Mouse (Mus musculus) liver, embryonic 11.5 days (tissue): ENCODE results near the gene Nrxn3. TPM values are rescaled to one million over a fixed set of nuclear protein-coding genes. Genes with fewer than 3 reads are reported as not detected.

ENCODE experiments used
- ATAC-seq: fragments of 200-750 bp; cut with Nextera tagmentation; replicated peaks from 2 replicates; pipeline ENCODE4 v1.8.0; 2017; ENCODE audit warnings: moderate number of reproducible peaks, mild to moderate bottlenecking, moderate TSS enrichment, moderate library complexity; ENCODE audit not compliant: low FRiP score
- DNase-seq: peaks from one replicate; pipeline ENCODE4 v3.0.0-alpha.2; 2017; ENCODE audit warnings: low spot score
- H3K27ac ChIP-seq: fragments of 300-500 bp; sonication (generic); 2 replicates; pipeline ENCODE4 v1.5.1; 2014; ENCODE audit warnings: mild to moderate bottlenecking, low read depth, low read length, control low read depth
- H3K27me3 ChIP-seq: fragments of 300-500 bp; sonication (generic); replicated peaks from 2 replicates; pipeline ENCODE4 v1.6.1; 2014; ENCODE audit warnings: low read length, mixed read lengths; ENCODE audit not compliant: control insufficient read depth, insufficient read depth
- H3K36me3 ChIP-seq: fragments of 300-500 bp; sonication (generic); 2 replicates; pipeline ENCODE4 v1.6.1; 2014; ENCODE audit warnings: mild to moderate bottlenecking, low read length, moderate library complexity, mixed read lengths; ENCODE audit not compliant: control insufficient read depth, insufficient read depth
- H3K4me1 ChIP-seq: fragments of 300-500 bp; sonication (generic); replicated peaks from 2 replicates; pipeline ENCODE4 v1.6.1; 2014; ENCODE audit warnings: low read length, mixed read lengths; ENCODE audit not compliant: control insufficient read depth, insufficient read depth
- H3K4me2 ChIP-seq: fragments of 300-500 bp; sonication (generic); 2 replicates; pipeline ENCODE4 v1.6.1; 2014; ENCODE audit warnings: mild to moderate bottlenecking, control low read depth, moderate library complexity
- H3K4me3 ChIP-seq: fragments of 300-500 bp; sonication (generic); 2 replicates; pipeline ENCODE4 v1.5.1; 2014; ENCODE audit warnings: low read depth, low read length, control low read depth
- H3K9ac ChIP-seq: fragments of 300-500 bp; sonication (generic); 2 replicates; pipeline ENCODE4 v1.6.1; 2014; ENCODE audit warnings: low read depth, low read length, control low read depth
- H3K9me3 ChIP-seq: fragments of 300-500 bp; sonication (generic); 2 replicates; pipeline ENCODE4 v1.6.1; 2016; ENCODE audit warnings: low read length, inconsistent platforms, mixed read lengths; ENCODE audit not compliant: control insufficient read depth
- WGBS: fragments of 180-500 bp; shearing (Covaris S2); extraction: QIAGEN DNeasy Blood & Tissue Kit; methylation state at CpG from one replicate; pipeline ENCODE4 v1.1.7; 2014; 5-methylcytosine and 5-hydroxymethylcytosine counted together
- polyA plus RNA-seq: library from polyadenylated mRNA; unstranded; fragments of >200 nt; fragmentation: Nextera tagmentation; extraction: Ambion mirVana; gene quantifications from 2 replicates; pipeline ENCODE4 v1.2.1, GENCODE M21; 2014

The Nrxn3 gene
- polyA plus RNA-seq, 1 experiment from 2014 or later, result 3.3 TPM

DNA sequence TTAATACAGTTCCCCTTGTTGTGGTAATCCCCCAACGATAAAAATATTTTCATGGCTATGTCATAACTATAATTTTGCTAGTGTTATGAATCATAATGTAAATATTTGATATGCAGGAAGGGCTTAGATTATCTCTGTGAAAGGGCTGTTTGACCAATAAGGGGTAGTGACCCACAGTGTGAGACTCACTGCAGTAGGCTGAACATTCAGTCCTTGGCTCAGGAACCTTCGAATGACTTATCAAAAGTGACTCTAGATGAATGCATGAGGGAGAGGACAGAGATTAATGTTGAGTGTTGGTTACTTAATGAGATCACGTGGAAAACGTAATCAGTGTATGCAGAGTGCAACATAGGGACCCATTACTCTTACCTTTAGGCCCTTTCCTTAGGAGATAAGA lies 243.7 kb downstream of the Nrxn3 start:
- no peak overlapping the region for H3K9ac ChIP-seq
- no peak overlapping the region for H3K27ac ChIP-seq
- DNase-seq (no peak), ATAC-seq (no peak)
- no peak overlapping the region for H3K4me3 ChIP-seq
- no peaks in the 10 kb centered on the region for H3K27me3 ChIP-seq
- no peak overlapping the region for H3K4me2 ChIP-seq
- no peaks in the 10 kb centered on the region for H3K9me3 ChIP-seq
- WGBS, result 71% methylated on average over 4 of the region's 4 CpGs
- no peaks in the 10 kb centered on the region for H3K4me1 ChIP-seq
- no peaks in the 10 kb centered on the region for H3K36me3 ChIP-seq

DNA sequence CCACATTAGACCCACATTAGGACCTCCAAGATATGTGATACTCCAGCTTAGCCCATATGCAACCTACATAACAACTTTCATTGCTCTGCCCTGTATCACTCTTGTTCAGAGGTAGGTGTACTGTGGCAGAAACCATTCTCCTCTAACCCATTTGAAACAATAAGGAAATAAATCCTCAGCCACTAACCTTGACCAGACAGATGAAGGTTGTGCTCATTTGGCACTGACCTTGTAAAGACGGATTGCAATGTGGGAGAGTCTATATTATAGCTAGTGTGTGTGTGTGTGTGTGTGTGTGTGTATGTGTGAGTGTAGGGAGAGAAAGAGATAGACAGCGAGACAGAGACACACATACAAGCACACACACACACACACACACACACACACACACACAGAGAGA lies 253.9 kb downstream of the Nrxn3 start:
- H3K9ac ChIP-seq, result no peak overlapping the region
- H3K4me3 ChIP-seq, result no peak overlapping the region
- DNase-seq (no peak), ATAC-seq (no peak)
- H3K27me3 ChIP-seq, result no peaks in the 10 kb centered on the region
- H3K4me2 ChIP-seq, result no peak overlapping the region
- WGBS, result 86% methylated on average over 2 of the region's 2 CpGs
- no peaks in the 10 kb centered on the region for H3K36me3 ChIP-seq
- H3K9me3 ChIP-seq, result no peaks in the 10 kb centered on the region
- H3K4me1 ChIP-seq, result no peaks in the 10 kb centered on the region
- H3K27ac ChIP-seq, result no peak overlapping the region

DNA sequence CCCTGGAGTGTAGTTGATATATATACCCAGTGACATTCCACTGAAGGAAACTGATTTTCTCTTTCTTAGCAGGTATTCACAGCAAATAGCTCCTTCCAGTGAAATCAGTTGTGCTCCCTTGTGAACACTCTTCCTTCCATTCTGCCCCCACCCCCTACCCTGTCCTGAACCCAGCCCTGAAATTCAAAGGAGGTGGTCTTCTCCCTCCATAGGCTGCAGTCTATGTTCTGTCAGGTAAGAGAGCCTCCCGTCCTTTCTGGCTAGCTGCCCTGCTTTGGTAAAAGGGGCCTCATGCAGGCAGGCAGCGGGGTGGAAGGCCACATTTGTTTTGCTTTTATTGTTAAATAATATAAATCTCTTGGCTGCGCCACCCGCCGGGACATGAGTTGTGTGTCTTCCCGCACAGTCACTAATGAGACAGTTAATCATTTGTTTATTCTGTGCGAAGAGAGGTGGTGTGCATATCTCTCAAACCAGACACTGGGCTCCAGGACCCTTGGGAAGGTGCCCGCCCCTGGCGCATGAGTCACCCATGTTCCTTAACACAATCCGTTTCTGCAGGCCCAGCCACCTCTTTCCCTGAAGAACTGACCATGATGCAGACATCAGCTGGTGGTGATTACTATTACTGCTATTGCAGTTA lies 261.1 kb downstream of the Nrxn3 start:
- Histone ChIP-seq H3K27me3 (no peaks in the 10 kb centered on the region), H3K4me3 (0 out of 2 replicates have a peak overlapping the region, but pooled peaks have one; percentile 24), H3K4me2 (peak overlapping the region; percentile 66), H3K9me3 (no peaks in the 10 kb centered on the region), H3K4me1 (peaks cover 25% of the 10 kb centered on the region), H3K9ac (0 out of 2 replicates have a peak overlapping the region, but pooled peaks have one; percentile 2), H3K27ac (peak overlapping the region; percentile 82), H3K36me3 (no peaks in the 10 kb centered on the region)
- DNase-seq (peak; percentile 57), ATAC-seq (peak; percentile 97)
- 11% methylated on average over 10 of the region's 10 CpGs for WGBS

DNA sequence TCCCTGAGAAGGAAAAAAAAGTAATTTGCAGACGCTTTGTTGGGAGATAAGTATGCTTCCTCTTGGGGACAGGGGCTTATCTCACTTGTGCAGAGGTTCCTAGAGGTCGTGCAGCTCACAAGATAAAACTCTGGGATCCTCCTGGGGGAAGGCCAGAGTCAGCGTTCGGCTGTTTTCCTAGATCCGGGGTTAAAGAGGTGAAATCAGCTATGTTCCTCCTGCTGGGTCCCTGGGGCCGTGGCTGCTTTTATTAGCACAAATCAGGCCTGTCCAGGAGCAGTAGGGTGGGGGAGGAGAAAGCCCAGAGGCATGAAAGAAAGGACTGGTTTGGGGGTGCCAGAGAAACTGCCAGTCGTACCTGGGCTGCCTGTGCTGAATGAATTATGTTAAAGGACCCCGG lies 261.7 kb downstream of the Nrxn3 start:
- Histone ChIP-seq H3K4me3 (peak overlapping the region; percentile 16; the same call in 1 of the 2 replicates), H3K4me1 (peaks cover 25% of the 10 kb centered on the region), H3K36me3 (no peaks in the 10 kb centered on the region), H3K9me3 (no peaks in the 10 kb centered on the region), H3K27ac (peak overlapping the region; percentile 90), H3K27me3 (no peaks in the 10 kb centered on the region), H3K9ac (0 out of 2 replicates have a peak overlapping the region, but pooled peaks have one; percentile 45), H3K4me2 (peak overlapping the region; percentile 66)
- ATAC-seq (peak; percentile 97), DNase-seq (peak; percentile 69)
- WGBS, result 4% methylated on average over 8 of the region's 8 CpGs

DNA sequence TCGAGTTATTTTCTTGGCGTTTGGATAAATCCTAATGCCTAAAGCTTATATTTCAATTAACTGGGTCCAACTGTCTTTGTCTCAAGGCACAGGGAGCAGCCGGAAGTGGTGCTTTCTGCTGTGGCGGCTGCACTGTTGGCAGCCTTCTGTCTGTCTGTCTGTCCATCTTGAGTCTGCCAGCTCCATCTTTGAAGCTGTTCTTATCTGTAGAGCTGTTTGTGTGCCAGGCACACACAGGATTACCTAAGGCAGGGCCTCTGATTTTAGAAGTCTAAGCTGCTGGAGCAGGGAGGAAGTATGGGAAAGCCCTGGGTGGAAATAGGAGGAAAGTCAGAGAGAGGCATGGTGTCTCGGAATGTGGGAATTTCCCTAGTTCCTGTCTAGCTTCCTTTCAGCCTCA lies 262.1 kb downstream of the Nrxn3 start:
- Histone ChIP-seq H3K36me3 (no peaks in the 10 kb centered on the region), H3K4me1 (peaks cover 25% of the 10 kb centered on the region), H3K9me3 (no peaks in the 10 kb centered on the region), H3K27ac (peak overlapping the region; percentile 90), H3K4me3 (peak overlapping the region; percentile 16; the same call in 1 of the 2 replicates), H3K4me2 (peak overlapping the region; percentile 66), H3K9ac (peak overlapping the region; percentile 45; the same call in 1 of the 2 replicates), H3K27me3 (no peaks in the 10 kb centered on the region)
- ATAC-seq (peak; percentile 42), DNase-seq (no peak)
- WGBS, result 21% methylated on average over 5 of the region's 5 CpGs

DNA sequence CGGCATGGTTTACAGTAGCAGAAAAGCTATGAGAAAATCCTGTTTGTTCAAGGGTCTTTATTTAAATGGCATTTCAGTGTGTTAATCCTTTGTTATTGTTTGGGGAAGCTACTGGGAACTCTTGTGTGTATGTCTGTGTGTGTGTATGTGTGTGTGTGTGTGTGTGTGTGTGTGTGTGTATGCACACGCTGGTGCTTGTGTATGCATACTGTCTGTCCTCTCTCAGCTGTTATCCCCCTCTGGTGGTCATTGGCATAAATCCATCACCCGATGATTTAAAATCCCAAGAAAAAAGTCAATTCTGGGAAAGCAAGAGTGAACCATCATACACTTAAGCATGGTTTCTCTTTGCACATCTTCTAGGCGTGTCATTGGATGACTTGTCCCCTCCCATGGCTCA lies 264.4 kb downstream of the Nrxn3 start:
- Histone ChIP-seq H3K27me3 (no peaks in the 10 kb centered on the region), H3K27ac (no peak overlapping the region), H3K9me3 (no peaks in the 10 kb centered on the region), H3K4me1 (peaks cover 25% of the 10 kb centered on the region), H3K9ac (no peak overlapping the region), H3K4me2 (no peak overlapping the region), H3K36me3 (no peaks in the 10 kb centered on the region), H3K4me3 (no peak overlapping the region)
- no peak for DNase-seq
- 59% methylated on average over 4 of the region's 4 CpGs for WGBS
- ATAC-seq, result no peak

DNA sequence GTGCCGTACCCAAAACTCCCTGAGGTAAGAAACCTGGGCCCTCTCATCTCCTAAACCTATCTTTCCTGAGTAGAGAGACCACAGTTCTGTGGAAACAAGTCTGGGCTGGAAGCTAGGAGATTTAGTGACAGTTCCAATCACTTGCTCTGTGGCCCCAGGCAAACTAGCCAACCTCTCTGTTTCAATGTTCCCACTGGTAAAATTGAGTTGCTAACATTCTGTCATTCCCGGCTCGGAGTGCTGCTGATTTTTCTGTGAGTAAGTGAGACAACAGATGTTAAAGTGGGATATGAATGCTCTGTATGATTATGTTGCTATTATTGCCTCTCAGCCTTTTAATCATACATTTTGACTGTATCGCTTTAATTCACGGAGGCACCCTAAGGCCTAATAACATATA lies 268.1 kb downstream of the Nrxn3 start:
- H3K9ac ChIP-seq, result no peak overlapping the region
- H3K4me3 ChIP-seq, result no peak overlapping the region
- no peak overlapping the region for H3K4me2 ChIP-seq
- H3K27ac ChIP-seq, result no peak overlapping the region
- WGBS, result 85% methylated on average over 5 of the region's 5 CpGs
- ATAC-seq (no peak), DNase-seq (no peak)
- H3K4me1 ChIP-seq, result peaks cover 4% of the 10 kb centered on the region; the same call in 1 of the 2 replicates
- H3K27me3 ChIP-seq, result no peaks in the 10 kb centered on the region
- H3K36me3 ChIP-seq, result no peaks in the 10 kb centered on the region
- H3K9me3 ChIP-seq, result no peaks in the 10 kb centered on the region

DNA sequence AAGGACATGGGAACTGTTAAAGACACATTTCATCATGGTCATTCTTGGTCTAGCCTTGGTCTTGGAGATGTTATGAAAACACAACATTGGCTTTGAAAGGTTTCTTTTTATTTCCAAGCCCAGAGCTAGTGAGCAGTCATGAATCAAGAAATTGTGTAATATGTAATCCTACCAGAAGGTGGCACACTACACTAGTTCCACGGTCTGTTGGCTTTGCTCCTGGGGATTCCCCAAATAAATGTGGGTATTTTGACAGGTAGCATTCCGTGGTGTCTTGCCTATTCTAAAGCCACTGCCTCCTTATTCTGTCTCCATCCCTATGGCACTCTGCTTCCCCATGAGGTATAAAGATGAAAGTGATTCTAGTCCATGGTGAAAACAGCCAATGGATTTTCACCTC lies 269.5 kb downstream of the Nrxn3 start:
- H3K4me3 ChIP-seq, result no peak overlapping the region
- H3K27me3 ChIP-seq, result no peaks in the 10 kb centered on the region
- H3K4me1 ChIP-seq, result no peaks in the 10 kb centered on the region
- ATAC-seq (peak; percentile 60), DNase-seq (no peak)
- H3K4me2 ChIP-seq, result no peak overlapping the region
- no peak overlapping the region for H3K27ac ChIP-seq
- no peaks in the 10 kb centered on the region for H3K9me3 ChIP-seq
- H3K36me3 ChIP-seq, result no peaks in the 10 kb centered on the region
- WGBS, result 4% methylated on average over 2 of the region's 2 CpGs
- H3K9ac ChIP-seq, result no peak overlapping the region

DNA sequence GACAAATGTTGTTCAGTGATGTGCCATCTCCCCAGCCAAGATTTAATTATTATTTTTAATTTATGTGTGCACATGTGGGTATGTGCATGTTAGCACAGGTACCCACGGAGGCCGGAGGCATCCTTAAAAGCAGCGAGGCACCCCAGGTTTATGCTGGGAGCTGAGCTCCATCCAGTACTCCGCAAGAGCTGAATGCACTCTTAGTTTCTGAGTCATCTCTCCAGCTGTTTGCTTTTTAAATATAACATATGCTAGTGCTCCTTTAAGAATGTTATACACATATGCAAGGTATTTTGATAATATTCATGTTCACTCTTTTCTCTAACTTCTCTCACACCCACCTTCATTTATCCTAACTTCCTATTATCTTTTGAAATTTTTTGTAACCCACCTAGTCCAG lies 271.1 kb downstream of the Nrxn3 start:
- Histone ChIP-seq H3K9ac (no peak overlapping the region), H3K4me3 (no peak overlapping the region), H3K4me1 (no peaks in the 10 kb centered on the region), H3K36me3 (no peaks in the 10 kb centered on the region), H3K27ac (no peak overlapping the region), H3K9me3 (no peaks in the 10 kb centered on the region), H3K4me2 (no peak overlapping the region), H3K27me3 (no peaks in the 10 kb centered on the region)
- DNase-seq, result no peak
- WGBS, result 89% methylated on average over 4 of the region's 4 CpGs
- ATAC-seq, result no peak
